Mouse (Mus musculus): Measurements from ENCODE around the gene Nabp2. TPM values are rescaled to one million over a fixed set of nuclear protein-coding genes. Genes with fewer than 3 reads are reported as not detected.

Gene Nabp2
- polyA plus RNA-seq, 1 experiment from 2014 or later, result 127 TPM

DNA sequence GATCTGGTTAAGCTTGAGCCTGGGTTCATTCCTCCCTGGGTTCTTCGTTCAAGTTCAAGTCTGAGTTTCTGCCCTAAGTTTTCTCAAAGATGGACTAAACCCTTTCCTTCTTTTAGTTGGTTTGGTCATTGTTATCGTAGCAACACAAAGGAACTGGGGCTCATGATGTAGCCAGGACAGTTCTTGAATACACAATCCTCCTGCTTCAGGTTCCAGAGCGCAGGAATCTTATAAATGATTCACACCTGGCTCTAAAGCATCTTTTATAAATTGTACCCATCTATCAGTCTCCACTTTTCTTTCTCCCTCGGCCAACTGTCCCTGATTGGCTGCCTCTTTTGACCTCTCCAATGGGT, 35.2 kb downstream of the Nabp2 start:
- H3K4me1 ChIP-seq (ENCODE audit: control insufficient read depth, insufficient read depth, low read length), result peaks cover 10% of the 10 kb centered on the region
- H3K27me3 ChIP-seq (ENCODE audit: control insufficient read depth, insufficient read depth, low read length), result no peaks in the 10 kb centered on the region
- no peak for DNase-seq (ENCODE audit: low spot score)
- H3K9ac ChIP-seq (ENCODE audit: low read length), result peak overlapping the region; percentile 98
- no peak for ATAC-seq (ENCODE audit: insufficient read depth, low FRiP score, low TSS enrichment)
- WGBS, result 46% methylated on average over 4 of the region's 4 CpGs
- peak overlapping the region; percentile 99 for H3K4me3 ChIP-seq (ENCODE audit: low read depth, low read length)
- peak overlapping the region; percentile 90; the same call in 1 of the 2 replicates for H3K27ac ChIP-seq (ENCODE audit: low read depth, low read length)
- H3K9me3 ChIP-seq (ENCODE audit: control insufficient read depth, low read length), result no peaks in the 10 kb centered on the region
- peak overlapping the region; percentile 79 for H3K4me2 ChIP-seq (ENCODE audit: low read depth)
- H3K36me3 ChIP-seq (ENCODE audit: control insufficient read depth, insufficient read depth, low read length), result peaks cover 11% of the 10 kb centered on the region

DNA sequence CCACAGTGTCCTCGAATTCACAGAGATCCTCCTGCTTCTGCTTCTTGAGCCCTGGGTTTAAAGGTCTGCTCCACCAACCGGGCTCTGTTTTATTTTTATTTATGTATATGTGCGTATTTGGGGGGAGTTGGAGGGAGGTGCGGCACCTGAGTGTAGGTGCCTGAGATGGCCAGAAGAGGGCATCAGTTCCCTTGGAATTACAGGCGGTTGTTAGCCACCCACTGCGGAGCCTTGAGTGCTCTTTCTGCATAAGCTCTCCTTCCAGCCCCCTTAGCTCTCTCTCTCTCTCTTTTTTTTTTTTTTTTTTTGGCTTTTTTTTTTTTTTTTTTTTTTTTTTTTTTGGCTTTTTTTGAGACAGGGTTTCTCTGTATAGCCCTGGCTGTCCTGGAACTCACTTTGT, 36.9 kb downstream of the Nabp2 start:
- H3K4me2 ChIP-seq (ENCODE audit: low read depth), result no peak overlapping the region
- no peaks in the 10 kb centered on the region for H3K27me3 ChIP-seq (ENCODE audit: control insufficient read depth, insufficient read depth, low read length)
- DNase-seq (ENCODE audit: low spot score), result no peak

DNA sequence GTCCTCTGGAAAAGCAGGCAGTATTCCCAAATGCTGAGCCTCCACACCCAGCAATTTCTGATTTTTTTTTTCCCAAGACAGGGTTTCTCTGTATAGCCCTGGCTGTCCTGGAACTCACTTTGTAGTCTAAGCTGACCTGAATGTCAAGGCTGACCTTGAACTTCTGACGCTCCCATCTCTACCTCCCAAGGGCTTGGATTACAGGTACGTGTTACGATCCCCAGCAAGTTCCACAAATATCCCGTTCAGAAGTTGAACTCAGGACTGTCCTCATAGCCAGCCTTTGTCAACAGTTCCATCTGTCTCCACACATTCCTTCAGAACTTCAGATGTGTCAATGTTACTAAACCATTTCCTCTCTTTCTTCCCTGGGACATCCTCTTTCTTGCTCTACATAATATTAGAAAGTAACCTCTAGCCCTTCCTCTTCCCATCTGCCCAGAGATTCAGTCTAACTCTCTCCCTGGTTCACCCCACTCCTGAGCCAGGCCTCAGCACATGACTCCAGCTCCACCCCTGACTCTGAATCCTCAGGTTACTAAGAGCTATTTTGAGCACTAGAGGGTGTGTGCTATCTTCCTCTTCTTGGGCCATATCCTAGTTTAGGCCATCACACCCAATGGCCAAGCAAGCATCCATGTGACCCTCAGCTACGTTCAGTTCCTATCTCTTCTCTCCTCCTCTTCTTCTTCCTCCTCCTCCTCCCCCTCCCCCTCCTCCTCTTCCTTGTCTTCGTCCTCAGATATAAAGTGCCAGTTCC, 38.1 kb downstream of the Nabp2 start:
- Histone ChIP-seq H3K36me3 (ENCODE audit: control insufficient read depth, insufficient read depth, low read length) (no peaks in the 10 kb centered on the region), H3K4me3 (ENCODE audit: low read depth, low read length) (no peak overlapping the region), H3K27ac (ENCODE audit: low read depth, low read length) (no peak overlapping the region), H3K4me2 (ENCODE audit: low read depth) (no peak overlapping the region), H3K9me3 (ENCODE audit: control insufficient read depth, low read length) (no peaks in the 10 kb centered on the region), H3K4me1 (ENCODE audit: control insufficient read depth, insufficient read depth, low read length) (peaks cover 3% of the 10 kb centered on the region), H3K9ac (ENCODE audit: low read length) (no peak overlapping the region), H3K27me3 (ENCODE audit: control insufficient read depth, insufficient read depth, low read length) (no peaks in the 10 kb centered on the region)
- 81% methylated on average over 6 of the region's 6 CpGs for WGBS
- DNase-seq (ENCODE audit: low spot score), result no peak
- no peak for ATAC-seq (ENCODE audit: insufficient read depth, low FRiP score, low TSS enrichment)

More for the DNA sequence above, 36.9 kb downstream of the Nabp2 start:
- H3K9ac ChIP-seq (ENCODE audit: low read length), result no peak overlapping the region
- H3K4me1 ChIP-seq (ENCODE audit: control insufficient read depth, insufficient read depth, low read length), result peaks cover 10% of the 10 kb centered on the region
- peaks cover 6% of the 10 kb centered on the region for H3K36me3 ChIP-seq (ENCODE audit: control insufficient read depth, insufficient read depth, low read length)
- H3K27ac ChIP-seq (ENCODE audit: low read depth, low read length), result no peak overlapping the region
- 77% methylated on average over 6 of the region's 6 CpGs for WGBS
- H3K4me3 ChIP-seq (ENCODE audit: low read depth, low read length), result no peak overlapping the region
- no peaks in the 10 kb centered on the region for H3K9me3 ChIP-seq (ENCODE audit: control insufficient read depth, low read length)
- no peak for ATAC-seq (ENCODE audit: insufficient read depth, low FRiP score, low TSS enrichment)

- 80% methylated on average over 5 of the region's 5 CpGs for WGBS
- DNase-seq (ENCODE audit: low spot score), result no peak
Measured at GRCm38 (mm10) chr10:128372142-128372541, 39.1 kb downstream of the Nabp2 start.

DNA sequence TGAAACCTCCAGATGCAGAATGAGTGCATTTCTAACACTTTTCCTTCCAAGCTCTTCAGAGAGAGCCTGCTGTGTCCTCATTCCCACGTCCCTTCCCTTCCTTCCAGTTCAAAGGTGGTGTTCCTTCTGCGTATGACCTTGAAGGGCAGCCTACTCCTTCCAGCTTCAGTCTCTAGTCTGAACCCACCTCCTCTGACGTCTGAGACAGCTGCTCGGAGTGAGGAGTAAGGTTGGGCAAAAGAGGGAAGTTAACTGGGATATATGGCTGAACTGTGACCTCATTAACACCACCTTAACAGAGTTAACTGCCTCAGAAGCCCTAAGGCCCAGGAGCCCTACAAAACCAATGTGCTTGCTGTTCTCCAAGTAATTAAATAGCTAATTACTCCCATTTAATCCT, 40.7 kb downstream of the Nabp2 start:
- Histone ChIP-seq H3K4me2 (ENCODE audit: low read depth) (no peak overlapping the region), H3K4me1 (ENCODE audit: control insufficient read depth, insufficient read depth, low read length) (no peaks in the 10 kb centered on the region), H3K27ac (ENCODE audit: low read depth, low read length) (no peak overlapping the region), H3K9ac (ENCODE audit: low read length) (no peak overlapping the region), H3K4me3 (ENCODE audit: low read depth, low read length) (no peak overlapping the region), H3K36me3 (ENCODE audit: control insufficient read depth, insufficient read depth, low read length) (no peaks in the 10 kb centered on the region), H3K27me3 (ENCODE audit: control insufficient read depth, insufficient read depth, low read length) (no peaks in the 10 kb centered on the region), H3K9me3 (ENCODE audit: control insufficient read depth, low read length) (no peaks in the 10 kb centered on the region)
- 47% methylated on average over 4 of the region's 4 CpGs for WGBS
- ATAC-seq (ENCODE audit: insufficient read depth, low FRiP score, low TSS enrichment) (no peak), DNase-seq (ENCODE audit: low spot score) (no peak)

More at GRCm38 (mm10) chr10:128372142-128372541, 39.1 kb downstream of the Nabp2 start:
- H3K36me3 ChIP-seq (ENCODE audit: control insufficient read depth, insufficient read depth, low read length), result no peaks in the 10 kb centered on the region
- no peak overlapping the region for H3K4me2 ChIP-seq (ENCODE audit: low read depth)
- H3K4me3 ChIP-seq (ENCODE audit: low read depth, low read length), result no peak overlapping the region
- H3K9me3 ChIP-seq (ENCODE audit: control insufficient read depth, low read length), result no peaks in the 10 kb centered on the region
- no peak overlapping the region for H3K9ac ChIP-seq (ENCODE audit: low read length)
- H3K27ac ChIP-seq (ENCODE audit: low read depth, low read length), result no peak overlapping the region
- no peaks in the 10 kb centered on the region for H3K27me3 ChIP-seq (ENCODE audit: control insufficient read depth, insufficient read depth, low read length)
- ATAC-seq (ENCODE audit: insufficient read depth, low FRiP score, low TSS enrichment), result no peak
- H3K4me1 ChIP-seq (ENCODE audit: control insufficient read depth, insufficient read depth, low read length), result no peaks in the 10 kb centered on the region

DNA sequence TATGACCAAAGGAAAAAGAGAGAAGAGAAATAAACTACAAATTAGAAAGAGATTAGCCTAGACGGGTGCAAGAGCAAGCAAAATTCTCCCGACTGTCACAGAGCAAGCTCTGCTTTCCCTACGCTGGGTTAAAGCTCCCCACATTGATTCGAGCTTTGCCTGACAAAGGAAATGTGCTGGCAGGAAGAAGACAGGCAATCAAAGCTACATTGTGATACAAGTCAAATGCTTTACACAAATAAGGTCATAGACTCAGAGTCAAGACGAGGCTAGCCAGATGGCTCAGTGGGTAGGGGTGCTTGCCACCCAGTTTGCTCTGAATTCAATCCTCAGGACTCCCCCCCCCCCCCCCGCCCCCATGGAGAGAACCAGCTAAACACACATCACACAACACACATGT, 41.3 kb downstream of the Nabp2 start:
- no peaks in the 10 kb centered on the region for H3K4me1 ChIP-seq (ENCODE audit: control insufficient read depth, insufficient read depth, low read length)
- H3K9me3 ChIP-seq (ENCODE audit: control insufficient read depth, low read length), result no peaks in the 10 kb centered on the region
- H3K27me3 ChIP-seq (ENCODE audit: control insufficient read depth, insufficient read depth, low read length), result no peaks in the 10 kb centered on the region
- WGBS, result 60% methylated on average over 5 of the region's 6 CpGs
- DNase-seq (ENCODE audit: low spot score) (no peak), ATAC-seq (ENCODE audit: insufficient read depth, low FRiP score, low TSS enrichment) (no peak)
- H3K27ac ChIP-seq (ENCODE audit: low read depth, low read length), result no peak overlapping the region
- H3K4me3 ChIP-seq (ENCODE audit: low read depth, low read length), result no peak overlapping the region
- no peak overlapping the region for H3K4me2 ChIP-seq (ENCODE audit: low read depth)
- H3K9ac ChIP-seq (ENCODE audit: low read length), result no peak overlapping the region
- 0 out of 2 replicates have a peak, but pooled peaks cover under 1% of the 10 kb centered on the region for H3K36me3 ChIP-seq (ENCODE audit: control insufficient read depth, insufficient read depth, low read length)

GRCm38 (mm10) chr10:128369599-128369998, 41.7 kb downstream of the Nabp2 start:
- peak overlapping the region; percentile 67; the same call in 1 of the 2 replicates for H3K4me3 ChIP-seq (ENCODE audit: low read depth, low read length)
- WGBS, result 83% methylated on average over 6 of the region's 6 CpGs
- ATAC-seq (ENCODE audit: insufficient read depth, low FRiP score, low TSS enrichment), result no peak
- H3K36me3 ChIP-seq (ENCODE audit: control insufficient read depth, insufficient read depth, low read length), result 0 out of 2 replicates have a peak, but pooled peaks cover 3% of the 10 kb centered on the region
- DNase-seq (ENCODE audit: low spot score), result no peak
- H3K4me1 ChIP-seq (ENCODE audit: control insufficient read depth, insufficient read depth, low read length), result no peaks in the 10 kb centered on the region
- H3K27me3 ChIP-seq (ENCODE audit: control insufficient read depth, insufficient read depth, low read length), result no peaks in the 10 kb centered on the region
- H3K9ac ChIP-seq (ENCODE audit: low read length), result peak overlapping the region; percentile 70
- no peaks in the 10 kb centered on the region for H3K9me3 ChIP-seq (ENCODE audit: control insufficient read depth, low read length)
- peak overlapping the region; percentile 88 for H3K4me2 ChIP-seq (ENCODE audit: low read depth)
- peak overlapping the region; percentile 88; the same call in 1 of the 2 replicates for H3K27ac ChIP-seq (ENCODE audit: low read depth, low read length)

DNA sequence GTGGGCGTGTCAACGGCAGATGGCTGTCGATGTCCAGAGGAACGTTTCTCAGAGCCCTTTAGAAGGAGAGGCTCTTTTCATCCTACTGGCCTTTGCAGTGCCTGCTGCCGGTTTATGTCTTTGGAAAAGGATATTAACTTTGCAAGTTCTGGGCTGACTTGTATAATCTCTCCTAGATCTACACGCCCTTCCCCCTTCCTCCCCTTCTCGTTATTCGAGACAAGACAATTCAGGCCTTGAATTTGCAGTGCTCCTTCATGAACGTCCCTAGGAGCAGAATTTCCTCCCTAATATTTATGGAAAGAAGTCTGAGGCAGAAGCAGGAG, 42.1 kb downstream of the Nabp2 start:
- H3K4me1 ChIP-seq (ENCODE audit: control insufficient read depth, insufficient read depth, low read length), result no peaks in the 10 kb centered on the region
- WGBS, result 6% methylated on average over 9 of the region's 9 CpGs
- peak overlapping the region; percentile 88 for H3K27ac ChIP-seq (ENCODE audit: low read depth, low read length)
- no peaks in the 10 kb centered on the region for H3K9me3 ChIP-seq (ENCODE audit: control insufficient read depth, low read length)
- H3K4me2 ChIP-seq (ENCODE audit: low read depth), result peak overlapping the region; percentile 88
- H3K36me3 ChIP-seq (ENCODE audit: control insufficient read depth, insufficient read depth, low read length), result 0 out of 2 replicates have a peak, but pooled peaks cover 3% of the 10 kb centered on the region
- H3K27me3 ChIP-seq (ENCODE audit: control insufficient read depth, insufficient read depth, low read length), result no peaks in the 10 kb centered on the region
- H3K9ac ChIP-seq (ENCODE audit: low read length), result peak overlapping the region; percentile 70
- H3K4me3 ChIP-seq (ENCODE audit: low read depth, low read length), result peak overlapping the region; percentile 67
- ATAC-seq (ENCODE audit: insufficient read depth, low FRiP score, low TSS enrichment) (no peak), DNase-seq (ENCODE audit: low spot score) (no peak)
